Mouse (Mus musculus) neural tube, embryonic 10.5 days (tissue): ENCODE measurements around the gene Myadml2.
A peak's percentile ranks its signal among the peaks of the same experiment; 100 is the strongest.

Source experiments
- DNase-seq: peaks from one replicate; pipeline ENCODE4 v3.0.0-alpha.2; 2017; ENCODE audit warnings: low spot score; ENCODE audit errors: extremely low spot score

Myadml2 gene

GRCm38 (mm10) chr11:120630401-120630871 is 17.5 kb downstream of the Myadml2 start:
- DNase-seq, result no peak

- no peak for DNase-seq
Observed at GRCm38 (mm10) chr11:120629911-120630310, 18.0 kb downstream of the Myadml2 start.

- no peak for DNase-seq
Observed at GRCm38 (mm10) chr11:120629341-120629730, 18.6 kb downstream of the Myadml2 start.

GRCm38 (mm10) chr11:120628601-120629340 is 19.2 kb downstream of the Myadml2 start:
- no peak for DNase-seq

- DNase-seq, result no peak
Observed at GRCm38 (mm10) chr11:120627468-120628300, 20.3 kb downstream of the Myadml2 start.

- DNase-seq, result no peak
Observed at GRCm38 (mm10) chr11:120626785-120627467, 21.0 kb downstream of the Myadml2 start.

- DNase-seq, result no peak
Observed at GRCm38 (mm10) chr11:120625152-120625775, 22.7 kb downstream of the Myadml2 start, which contains the start of gene Sirt7. Gene Sirt7 (minus strand): TSS chr11:120625240.

- DNase-seq, result peak; percentile 84
Observed at GRCm38 (mm10) chr11:120624680-120625111, 23.3 kb downstream of the Myadml2 start.

GRCm38 (mm10) chr11:120623961-120624679 is 23.8 kb downstream of the Myadml2 start:
- DNase-seq, result peak; percentile 62

GRCm38 (mm10) chr11:120622805-120623204 is 25.2 kb downstream of the Myadml2 start:
- no peak for DNase-seq

- no peak for DNase-seq
Observed at GRCm38 (mm10) chr11:120620195-120620594, 27.8 kb downstream of the Myadml2 start.

- DNase-seq, result no peak
Observed at GRCm38 (mm10) chr11:120618619-120619535, 29.1 kb downstream of the Myadml2 start.

GRCm38 (mm10) chr11:120617519-120618112 is 30.3 kb downstream of the Myadml2 start, which contains the start of gene Pcyt2:
Gene Pcyt2 (minus strand): TSS chr11:120617936.
- DNase-seq, result peak; percentile 87

GRCm38 (mm10) chr11:120616617-120617294 is 31.2 kb downstream of the Myadml2 start:
- no peak for DNase-seq

- DNase-seq, result no peak
Observed at GRCm38 (mm10) chr11:120615606-120616203, 32.3 kb downstream of the Myadml2 start.

GRCm38 (mm10) chr11:120615167-120615566 is 32.8 kb downstream of the Myadml2 start:
- DNase-seq, result no peak

GRCm38 (mm10) chr11:120613976-120614375 is 34.0 kb downstream of the Myadml2 start:
- DNase-seq, result no peak

- no peak for DNase-seq
Observed at GRCm38 (mm10) chr11:120613481-120613972, 34.4 kb downstream of the Myadml2 start.
